Mouse (Mus musculus): ENCODE results near the gene Fras1.

GRCm38 (mm10) chr5:96386138-96386933 lies 12.6 kb downstream of the Fras1 start:
- TF ChIP-seq CTCF (IDR thresholded peaks at IDR 0.05; ENCODE audit: low read depth) (no peak), EP300 (IDR thresholded peaks at IDR 0.05; ENCODE audit: low read depth) (no peak)

Data from heart, postnatal 0 days (tissue).